In the genomic region with DNA sequence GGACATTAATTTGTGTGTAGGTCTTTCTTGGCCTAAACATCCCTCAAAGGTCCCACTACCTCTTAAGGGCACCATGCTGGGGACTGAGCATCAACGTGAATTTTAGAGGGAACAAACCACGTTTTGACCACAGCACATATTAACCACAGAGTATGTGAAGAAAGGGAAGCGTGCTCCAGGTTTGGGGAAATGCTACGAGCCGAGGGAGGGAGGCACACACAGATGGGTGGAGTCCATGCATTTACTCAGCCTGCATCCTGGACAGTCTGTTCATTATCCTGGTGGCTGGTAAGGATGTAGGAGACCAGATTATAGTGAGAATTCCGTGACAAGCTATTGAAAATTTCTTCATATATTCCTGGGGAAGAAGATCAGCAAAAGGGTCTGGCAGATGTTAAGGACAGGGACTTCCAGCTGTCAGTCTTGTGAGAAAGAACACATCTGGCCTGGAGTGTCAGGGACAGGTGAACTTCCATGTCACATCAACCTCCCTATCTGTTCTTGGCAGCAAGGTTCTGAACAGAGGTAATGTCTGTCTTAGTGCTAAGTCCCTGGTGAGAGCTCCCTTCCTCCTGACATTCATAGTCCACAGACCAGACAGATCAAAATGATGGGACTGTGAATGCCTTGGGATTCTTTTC, we compare ENCODE assay signal across 8 mouse cellular contexts.
"Had no signal": no experiment of that assay in that cellular context is flagged by ENCODE, and none has a peak within 500 bp of the region (broad histone marks: within the 10 kb centered on the region; RNA-seq: fewer than 3 reads in every experiment).

No protein-coding gene starts in this region.

- DNase-seq: layer of hippocampus, postnatal 36 days; liver, embryonic 13.5 days; lung, adult 2 months; lung, postnatal 14 days; lung, postnatal 4 days; right cerebral cortex, postnatal 25 days; spleen, adult 18-20 months; thymus, postnatal 36 days had no signal
